Mouse (Mus musculus) forebrain, embryonic 13.5 days (tissue): ENCODE data around the gene Vwa5b2. TPM values are rescaled to one million over a fixed set of nuclear protein-coding genes. Genes with fewer than 3 reads are reported as not detected.

Experiments
- ATAC-seq: fragments of 200-750 bp; cut with Nextera tagmentation; 2 replicates; pipeline ENCODE4 v1.8.0; 2017
- H3K27ac ChIP-seq: fragments of 300-500 bp; sonication (generic); 2 replicates; pipeline ENCODE4 v1.5.1; 2015; ENCODE audit warnings: inconsistent platforms, mild to moderate bottlenecking, moderate library complexity
- H3K27me3 ChIP-seq: fragments of 300-500 bp; sonication (generic); 2 replicates; pipeline ENCODE4 v1.6.1; 2015; ENCODE audit warnings: mild to moderate bottlenecking, inconsistent platforms
- H3K36me3 ChIP-seq: fragments of 300-500 bp; sonication (generic); 2 replicates; pipeline ENCODE4 v1.6.1; 2015; ENCODE audit warnings: mild to moderate bottlenecking, inconsistent platforms; ENCODE audit not compliant: poor library complexity, severe bottlenecking
- H3K4me1 ChIP-seq: fragments of 300-500 bp; sonication (generic); 2 replicates; pipeline ENCODE4 v1.6.1; 2015; ENCODE audit warnings: inconsistent platforms
- H3K4me2 ChIP-seq: fragments of 300-500 bp; sonication (generic); 2 replicates; pipeline ENCODE4 v1.6.1; 2015; ENCODE audit warnings: inconsistent platforms, mild to moderate bottlenecking, moderate library complexity
- H3K4me3 ChIP-seq: fragments of 300-500 bp; sonication (generic); 2 replicates; pipeline ENCODE4 v1.5.1; 2015; ENCODE audit warnings: mild to moderate bottlenecking, inconsistent platforms
- H3K9ac ChIP-seq: fragments of 300-500 bp; sonication (generic); 2 replicates; pipeline ENCODE4 v1.6.1; 2015; ENCODE audit warnings: mild to moderate bottlenecking, inconsistent platforms
- H3K9me3 ChIP-seq: fragments of 300-500 bp; sonication (generic); replicated peaks from 2 replicates; pipeline ENCODE4 v1.6.1; 2016; ENCODE audit warnings: inconsistent platforms
- WGBS: fragments of 180-500 bp; shearing (Covaris S2); methylation state at CpG from one replicate; pipeline ENCODE4 v1.1.7; 2015; 5-methylcytosine and 5-hydroxymethylcytosine counted together
- polyA plus RNA-seq: library from polyadenylated mRNA; unstranded; fragments of >200 nt; fragmentation: Nextera tagmentation; extraction: Ambion mirVana; gene quantifications from 2 replicates; pipeline ENCODE4 v1.2.1, GENCODE M21; 2015

The Vwa5b2 gene
- polyA plus RNA-seq, 1 experiment from 2014 or later = 1.8 TPM

DNA sequence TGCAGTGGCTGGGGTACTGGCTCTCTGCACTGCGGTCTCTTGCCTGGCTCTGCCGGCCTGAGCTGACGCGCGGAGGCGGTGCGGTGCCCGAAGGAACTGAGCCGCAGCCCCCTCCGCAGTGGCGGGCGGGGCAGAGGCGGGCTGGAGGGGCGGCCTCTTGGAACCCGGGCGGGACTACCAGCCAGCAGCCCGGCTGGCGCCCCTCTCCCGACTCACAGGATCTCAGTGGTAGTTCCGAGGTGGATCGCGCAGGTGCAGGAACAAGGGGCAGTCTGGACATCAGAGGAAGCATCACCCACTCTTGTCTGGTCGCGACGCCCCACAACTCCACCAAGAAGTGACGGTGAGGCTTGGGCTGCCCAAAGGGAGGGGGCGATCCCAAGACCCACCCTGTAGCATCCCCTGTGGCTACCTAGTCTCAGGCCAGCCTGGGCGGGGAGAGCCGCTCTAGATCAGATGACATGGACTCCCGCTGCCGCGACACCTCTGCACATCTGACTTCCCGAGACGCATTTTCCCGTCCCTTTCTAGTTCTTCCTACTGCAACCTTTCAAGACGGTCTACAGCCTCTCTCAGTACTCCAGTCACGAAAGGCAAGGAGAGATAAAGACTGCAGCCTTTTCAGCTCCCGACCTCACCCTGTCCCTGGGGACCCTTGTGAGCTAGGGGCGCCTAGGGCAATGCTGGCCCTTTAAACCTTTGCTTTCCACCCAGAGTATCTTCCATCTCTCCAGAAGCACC lies 838 bp downstream of the Vwa5b2 start:
- H3K9me3 ChIP-seq = no peaks in the 10 kb centered on the region
- no peak overlapping the region for H3K27ac ChIP-seq
- H3K4me1 ChIP-seq = peaks cover 21% of the 10 kb centered on the region
- H3K27me3 ChIP-seq = peaks cover 70% of the 10 kb centered on the region
- ATAC-seq = peak; percentile 88
- H3K36me3 ChIP-seq = no peaks in the 10 kb centered on the region
- under 1% methylated on average over 39 of the region's 39 CpGs for WGBS
- peak overlapping the region; percentile 52 for H3K4me3 ChIP-seq
- H3K9ac ChIP-seq = peak overlapping the region; percentile 66
- peak overlapping the region; percentile 93 for H3K4me2 ChIP-seq

DNA sequence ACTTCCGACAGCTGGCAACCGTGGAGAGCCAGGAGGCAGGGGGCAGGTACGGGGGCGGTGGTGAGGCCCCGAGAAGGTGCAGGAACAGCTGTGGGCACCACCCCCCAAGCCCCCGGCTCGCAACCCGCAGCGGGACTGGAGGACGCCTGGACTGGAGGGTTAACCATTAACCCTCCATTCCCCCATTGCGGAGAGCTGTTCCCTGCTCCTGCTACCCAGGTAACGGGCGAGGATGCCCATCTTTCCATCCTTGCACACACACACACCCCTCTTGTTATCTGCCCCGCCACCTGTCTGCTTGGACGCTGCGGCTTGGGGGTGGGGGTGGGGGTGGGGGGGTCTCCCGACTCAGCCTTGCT lies 1.4 kb downstream of the Vwa5b2 start:
- peak overlapping the region; percentile 66 for H3K9ac ChIP-seq
- peak overlapping the region; percentile 52 for H3K4me3 ChIP-seq
- no peaks in the 10 kb centered on the region for H3K9me3 ChIP-seq
- 0 out of 2 replicates have a peak, but pooled peaks have one; percentile 5 for ATAC-seq
- WGBS = 5% methylated on average over 16 of the region's 17 CpGs
- no peak overlapping the region for H3K27ac ChIP-seq
- peak overlapping the region; percentile 93 for H3K4me2 ChIP-seq
- H3K4me1 ChIP-seq = peaks cover 21% of the 10 kb centered on the region
- peaks cover 70% of the 10 kb centered on the region for H3K27me3 ChIP-seq
- H3K36me3 ChIP-seq = no peaks in the 10 kb centered on the region

DNA sequence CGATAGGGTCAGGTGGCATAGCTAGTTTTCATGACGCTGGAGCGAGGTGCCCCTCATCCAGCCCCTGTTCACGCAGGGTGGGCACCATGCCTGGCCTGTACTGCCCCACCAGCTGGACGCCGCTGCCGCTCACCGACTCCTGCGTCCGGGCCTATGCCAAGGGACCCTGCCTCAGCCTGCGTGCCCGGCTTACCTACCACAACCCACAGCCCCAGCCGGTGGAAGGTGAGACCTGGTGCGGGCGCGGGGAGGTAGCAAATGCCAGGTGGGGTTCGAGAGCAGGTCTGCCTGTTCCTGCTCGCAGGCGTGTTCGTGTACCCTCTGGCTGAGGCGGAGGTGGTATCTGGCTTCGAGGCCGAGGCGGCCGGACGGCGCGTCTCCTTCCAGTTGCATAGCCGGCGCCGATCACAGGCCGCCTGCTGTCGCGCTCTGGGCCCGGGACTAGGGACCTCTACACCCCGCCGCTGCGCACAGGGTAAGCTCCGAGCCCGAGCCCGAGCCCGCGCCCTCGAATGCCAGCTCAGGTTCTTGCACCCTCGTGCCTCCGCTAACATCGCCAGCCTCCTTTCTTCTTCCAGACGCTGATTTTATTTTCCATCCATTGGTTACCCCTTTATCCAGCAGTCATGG lies 1.9 kb downstream of the Vwa5b2 start:
- Histone ChIP-seq H3K27ac (no peak overlapping the region), H3K36me3 (no peaks in the 10 kb centered on the region), H3K4me3 (peak overlapping the region; percentile 52), H3K9ac (0 out of 2 replicates have a peak overlapping the region, but pooled peaks have one; percentile 27), H3K4me2 (peak overlapping the region; percentile 93), H3K4me1 (peaks cover 21% of the 10 kb centered on the region), H3K27me3 (peaks cover 70% of the 10 kb centered on the region), H3K9me3 (no peaks in the 10 kb centered on the region)
- WGBS = 3% methylated on average over 48 of the region's 48 CpGs
- 0 out of 2 replicates have a peak, but pooled peaks have one; percentile 2 for ATAC-seq

DNA sequence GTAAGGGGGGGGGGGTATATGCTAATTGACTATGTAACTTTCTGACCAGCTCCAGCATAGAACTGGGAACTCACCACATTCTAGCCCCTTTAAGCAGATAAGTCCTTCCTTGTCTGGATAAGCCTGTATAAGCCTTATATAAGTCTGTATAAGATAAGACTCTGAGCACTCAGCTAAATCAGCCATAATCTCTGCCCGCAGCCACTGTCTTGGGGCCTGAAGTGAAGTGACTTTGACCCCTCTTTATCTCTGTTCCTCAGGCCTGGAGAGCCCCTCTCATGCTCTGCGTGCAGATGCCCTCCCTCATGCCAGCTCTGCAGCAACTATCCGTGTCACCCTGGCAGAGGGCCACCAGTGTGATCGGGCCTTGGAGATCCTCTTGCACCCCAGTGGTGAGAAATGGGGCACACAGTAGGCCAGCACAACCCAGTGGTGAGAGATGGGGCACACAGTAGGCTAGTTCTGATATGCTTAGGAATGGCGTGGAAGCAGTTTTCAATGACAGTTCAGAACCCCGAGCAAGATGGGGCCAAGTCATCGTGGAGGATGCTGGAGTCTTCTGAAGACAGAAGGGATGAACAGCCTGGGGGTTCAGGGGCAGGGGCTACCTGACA lies 5.9 kb downstream of the Vwa5b2 start:
- peaks cover 12% of the 10 kb centered on the region for H3K4me1 ChIP-seq
- H3K9me3 ChIP-seq = no peaks in the 10 kb centered on the region
- peaks cover 45% of the 10 kb centered on the region for H3K27me3 ChIP-seq
- 90% methylated on average over 7 of the region's 7 CpGs for WGBS
- H3K27ac ChIP-seq = no peak overlapping the region
- no peak overlapping the region for H3K4me2 ChIP-seq
- no peaks in the 10 kb centered on the region for H3K36me3 ChIP-seq
- ATAC-seq = no peak
- no peak overlapping the region for H3K4me3 ChIP-seq
- no peak overlapping the region for H3K9ac ChIP-seq

DNA sequence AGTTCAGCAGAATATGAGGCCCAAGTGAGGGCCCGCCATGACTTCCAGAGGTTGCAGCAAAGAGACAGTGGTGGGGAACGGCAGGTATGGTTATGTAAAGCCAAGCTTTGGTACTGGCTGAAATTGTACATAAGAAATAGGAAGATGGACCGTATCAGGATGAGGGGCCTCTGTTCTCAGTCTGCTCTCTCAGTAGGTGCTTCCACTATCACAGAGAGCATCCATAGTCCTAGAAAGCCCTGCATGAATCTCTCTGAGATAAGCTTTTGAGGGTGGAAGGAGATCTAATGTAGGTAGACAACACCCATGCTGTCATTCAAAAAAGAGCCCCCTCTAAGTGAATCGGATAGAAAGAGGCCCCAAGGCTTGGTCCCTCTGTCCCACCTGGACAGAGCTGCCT lies 6.5 kb downstream of the Vwa5b2 start:
- Histone ChIP-seq H3K4me1 (peaks cover 6% of the 10 kb centered on the region), H3K4me3 (no peak overlapping the region), H3K36me3 (no peaks in the 10 kb centered on the region), H3K27ac (no peak overlapping the region), H3K27me3 (peaks cover 40% of the 10 kb centered on the region), H3K4me2 (no peak overlapping the region), H3K9me3 (no peaks in the 10 kb centered on the region), H3K9ac (no peak overlapping the region)
- no peak for ATAC-seq
- 89% methylated on average over 4 of the region's 4 CpGs for WGBS

DNA sequence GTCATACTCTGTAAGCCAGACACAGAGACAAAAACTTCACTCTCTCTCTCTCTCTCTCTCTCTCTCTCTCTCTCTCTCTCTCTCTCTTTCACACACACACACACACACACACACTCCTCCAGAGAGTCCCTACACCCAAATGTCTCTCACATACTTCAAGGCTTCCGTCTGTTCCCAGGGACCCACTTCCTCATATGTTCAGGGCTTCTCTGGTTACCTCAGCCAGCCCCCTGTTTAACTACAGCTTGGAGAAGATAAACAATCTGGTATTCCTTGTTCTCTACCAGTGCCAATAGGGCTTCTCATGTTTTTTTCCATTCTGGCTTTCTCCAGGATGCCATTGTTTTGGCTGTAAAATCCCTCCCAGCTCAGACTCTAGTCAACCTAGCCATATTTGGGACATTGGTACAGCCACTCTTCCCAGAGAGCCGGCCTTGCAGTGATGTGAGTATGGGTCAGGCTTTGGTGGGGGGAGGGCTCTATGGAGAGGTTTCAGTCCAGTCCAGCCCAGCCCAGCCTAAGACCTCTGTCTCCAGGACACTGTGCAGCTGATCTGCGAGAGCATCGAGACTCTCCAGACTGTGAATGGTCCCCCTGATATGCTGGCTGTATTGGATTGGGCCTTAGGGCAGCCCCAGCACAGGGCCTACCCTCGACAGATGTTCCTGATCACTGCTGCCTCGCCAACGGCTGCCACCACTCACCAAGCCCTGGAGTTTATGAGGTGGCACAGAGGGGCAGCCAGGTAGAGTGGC lies 7.6 kb downstream of the Vwa5b2 start:
- Histone ChIP-seq H3K27ac (no peak overlapping the region), H3K4me2 (no peak overlapping the region), H3K4me1 (no peaks in the 10 kb centered on the region), H3K9me3 (no peaks in the 10 kb centered on the region), H3K4me3 (no peak overlapping the region), H3K27me3 (peaks cover 28% of the 10 kb centered on the region), H3K9ac (no peak overlapping the region), H3K36me3 (no peaks in the 10 kb centered on the region)
- WGBS = 78% methylated on average over 7 of the region's 7 CpGs
- no peak for ATAC-seq

DNA sequence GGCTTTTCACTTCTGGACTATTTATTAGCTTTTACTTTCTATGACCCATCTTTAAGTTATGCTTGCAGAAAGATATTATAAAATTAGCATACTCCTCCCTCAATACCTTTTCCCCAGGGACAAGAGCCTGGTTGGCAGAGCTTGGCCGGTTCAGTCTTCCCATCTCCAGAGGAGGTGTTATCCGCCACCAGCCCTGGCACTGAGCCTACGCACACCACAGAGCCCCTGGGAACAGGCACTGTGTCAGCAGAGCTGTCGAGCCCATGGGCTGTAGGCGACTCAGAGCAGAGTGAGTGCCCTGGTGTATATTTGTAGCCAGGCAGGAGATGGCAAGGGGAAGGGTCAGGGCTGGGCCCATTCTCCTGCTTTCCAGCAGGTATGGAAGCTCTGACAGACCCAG lies 11.2 kb downstream of the Vwa5b2 start:
- no peak for ATAC-seq
- Histone ChIP-seq H3K9ac (0 out of 2 replicates have a peak overlapping the region, but pooled peaks have one; percentile 3), H3K4me1 (peaks cover 11% of the 10 kb centered on the region), H3K27ac (no peak overlapping the region), H3K27me3 (no peaks in the 10 kb centered on the region), H3K9me3 (no peaks in the 10 kb centered on the region), H3K36me3 (peaks cover 19% of the 10 kb centered on the region), H3K4me2 (no peak overlapping the region), H3K4me3 (no peak overlapping the region)
- WGBS = 73% methylated on average over 5 of the region's 5 CpGs

DNA sequence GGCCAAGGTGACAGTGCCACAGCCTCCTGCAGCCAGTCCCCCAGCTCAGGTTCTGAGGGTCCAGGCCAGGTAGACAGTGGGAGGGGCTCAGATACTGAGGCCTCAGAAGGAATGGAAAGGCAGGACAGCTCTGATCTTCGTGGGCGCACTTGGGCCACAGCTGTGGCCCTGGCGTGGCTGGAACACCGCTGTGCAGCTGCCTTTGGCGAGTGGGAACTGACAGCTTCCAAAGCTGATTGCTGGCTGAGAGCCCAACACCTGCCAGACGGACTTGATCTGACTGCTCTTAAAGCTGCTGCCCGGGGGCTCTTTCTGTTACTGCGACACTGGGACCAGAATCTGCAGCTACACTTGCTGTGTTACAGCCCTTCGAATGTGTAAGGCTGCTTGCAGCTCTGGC lies 15.4 kb downstream of the Vwa5b2 start:
- Histone ChIP-seq H3K9ac (peak overlapping the region; percentile 12; the same call in 1 of the 2 replicates), H3K27ac (0 out of 2 replicates have a peak overlapping the region, but pooled peaks have one; percentile 54), H3K4me2 (no peak overlapping the region), H3K27me3 (no peaks in the 10 kb centered on the region), H3K4me3 (no peak overlapping the region), H3K4me1 (peaks cover 23% of the 10 kb centered on the region), H3K9me3 (no peaks in the 10 kb centered on the region), H3K36me3 (peaks cover 46% of the 10 kb centered on the region)
- ATAC-seq = peak; percentile 34; the same call in 1 of the 2 replicates
- 65% methylated on average over 9 of the region's 9 CpGs for WGBS

DNA sequence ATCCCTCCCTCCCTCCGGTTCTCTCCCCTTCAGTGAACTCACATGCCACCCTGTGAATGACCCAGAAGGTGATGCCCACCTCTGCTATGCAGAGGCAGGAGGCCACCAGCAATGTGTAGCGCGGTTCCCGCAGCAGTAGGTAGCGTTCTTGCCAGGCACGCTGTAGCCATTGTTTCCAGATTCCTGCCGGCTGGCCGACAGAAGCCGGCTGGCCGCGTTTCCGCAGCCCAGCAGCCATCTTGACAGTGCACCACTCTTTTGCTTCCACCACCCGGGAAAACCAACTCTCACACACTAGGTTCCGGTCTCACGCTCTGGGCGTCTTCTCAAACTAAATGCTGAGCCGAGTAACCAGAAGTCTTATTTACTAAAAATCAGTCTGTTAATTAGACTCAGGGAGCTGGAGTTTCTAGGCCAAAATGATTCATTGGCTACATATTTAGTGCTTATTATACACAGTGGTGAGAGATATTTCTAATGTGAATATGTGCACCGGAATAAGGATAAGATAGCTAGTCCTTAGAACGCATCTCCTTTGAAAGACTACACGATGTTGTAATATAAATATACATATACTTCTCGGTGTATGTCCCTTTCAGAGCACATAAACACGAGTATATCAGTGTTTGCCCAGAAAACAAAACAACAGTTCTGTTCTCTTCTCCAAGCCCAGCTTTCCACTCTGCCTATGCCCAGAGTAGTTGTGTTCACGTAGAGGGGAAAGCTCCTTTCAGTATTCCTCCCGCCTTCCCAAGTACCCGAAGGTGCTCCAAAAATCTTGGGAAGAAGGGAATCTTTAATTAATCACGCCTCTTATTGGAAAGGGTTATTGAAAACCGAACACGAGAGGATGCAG lies 21.5 kb downstream of the Vwa5b2 start:
- Histone ChIP-seq H3K4me1 (peaks cover 23% of the 10 kb centered on the region), H3K9ac (peak overlapping the region; percentile 89), H3K36me3 (peaks cover 28% of the 10 kb centered on the region), H3K4me2 (peak overlapping the region; percentile 71), H3K4me3 (peak overlapping the region; percentile 77), H3K9me3 (no peaks in the 10 kb centered on the region), H3K27me3 (no peaks in the 10 kb centered on the region), H3K27ac (peak overlapping the region; percentile 77)
- ATAC-seq = peak; percentile 76
- WGBS = under 1% methylated on average over 28 of the region's 28 CpGs

DNA sequence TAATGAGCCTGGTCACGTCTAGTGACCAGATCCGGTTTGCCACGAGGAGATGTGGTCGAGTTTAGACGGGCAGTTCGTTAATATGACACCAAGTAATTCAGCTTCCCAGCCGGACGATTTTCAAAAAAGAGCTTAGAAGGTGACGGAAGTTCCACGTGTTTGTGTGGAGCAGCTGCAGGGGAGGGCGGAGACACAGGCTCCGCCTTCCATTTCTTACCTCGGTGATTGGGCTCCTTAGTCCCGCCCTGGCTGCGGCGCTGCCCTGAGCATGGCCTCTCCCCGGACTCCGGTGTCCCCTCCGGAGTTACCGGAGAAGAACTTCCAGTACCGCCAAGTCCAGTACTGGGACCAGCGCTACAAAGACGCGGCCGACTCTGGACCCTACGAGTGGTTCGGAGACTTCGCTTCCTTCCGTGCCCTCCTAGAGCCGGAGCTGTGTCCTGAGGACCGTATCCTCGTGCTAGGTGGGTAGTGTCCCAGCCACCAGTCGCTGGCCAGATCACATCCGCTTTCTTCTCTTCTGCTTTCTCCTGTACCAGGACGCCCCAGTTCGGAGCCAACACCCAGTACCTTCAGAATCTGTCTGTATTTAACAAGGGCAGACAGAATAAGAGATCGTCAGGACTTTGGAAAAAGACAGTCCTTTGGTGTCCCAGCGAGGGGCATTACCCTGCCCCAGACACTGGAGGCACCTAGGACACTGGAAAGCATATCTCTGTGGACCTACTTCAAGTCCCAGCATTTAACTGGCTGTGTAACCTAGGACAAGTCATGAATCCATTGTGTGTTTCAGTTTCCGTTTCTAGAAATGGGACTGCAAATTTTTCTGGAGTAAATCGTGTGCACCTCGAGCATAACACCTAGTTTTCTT lies 22.3 kb downstream of the Vwa5b2 start, which contains the start of the genes Eef1akmt4, Gm49333 and Alg3:
Gene Eef1akmt4 (plus strand): TSS at position 237 of the 871 bp plus-strand sequence.
Gene Gm49333 (plus strand): TSS at position 254 of the 871 bp plus-strand sequence.
Gene Alg3 (minus strand): TSS at position 379 of the 871 bp plus-strand sequence.
- ATAC-seq = peak; percentile 96
- 2% methylated on average over 41 of the region's 41 CpGs for WGBS

More for the DNA sequence above, 22.3 kb downstream of the Vwa5b2 start, which contains the start of the genes Eef1akmt4, Gm49333 and Alg3:
- peaks cover 19% of the 10 kb centered on the region for H3K36me3 ChIP-seq
- H3K9ac ChIP-seq = peak within 1 kb of the TSS; percentile 89
- H3K27ac ChIP-seq = peak within 1 kb of the TSS; percentile 77
- peak within 1 kb of the TSS; percentile 77 for H3K4me3 ChIP-seq
- H3K9me3 ChIP-seq = no peaks in the 10 kb centered on the region
- H3K27me3 ChIP-seq = no peaks in the 10 kb centered on the region
- peaks cover 23% of the 10 kb centered on the region for H3K4me1 ChIP-seq
- peak within 1 kb of the TSS; percentile 71 for H3K4me2 ChIP-seq
